In genomic region chr10:75859107-75859746, GRCm38 (mm10) we compare ENCODE assay signal across 9 mouse cellular contexts. TPM values are rescaled to one million over a fixed set of nuclear protein-coding genes. Genes with fewer than 3 reads are reported as not detected.
DNase-seq lines count a peak whose midpoint lies in the region; ATAC-seq and TF ChIP-seq lines count a peak whose summit lies in the region.
"Had no signal": no experiment of that assay in that cellular context is flagged by ENCODE, and none has a peak within 500 bp of the region (broad histone marks: within the 10 kb centered on the region; RNA-seq: fewer than 3 reads in every experiment).

No protein-coding gene starts in this region.

- peaks cover 2% of the 10 kb centered on the region; the same call in 1 of the 2 replicates for H3K4me1 ChIP-seq in intestine, postnatal 0 days (replicated peaks; ENCODE audit: control insufficient read depth, insufficient read depth, low read length)
- H3K4me1 ChIP-seq in lung, postnatal 0 days (ENCODE audit: insufficient read depth, low read depth, low read length), result peaks cover 4% of the 10 kb centered on the region; the same call in 1 of the 2 replicates

- H3K9me3 ChIP-seq in intestine, postnatal 0 days (ENCODE audit: control insufficient read depth), result no peaks in the 10 kb centered on the region
- H3K9me3 ChIP-seq in lung, postnatal 0 days (ENCODE audit: low read length), result no peaks in the 10 kb centered on the region

- H3K9ac ChIP-seq in intestine, postnatal 0 days (ENCODE audit: low read depth, low read length), result peak overlapping the region; percentile 40; the same call in 1 of the 2 replicates
- no peak overlapping the region for H3K9ac ChIP-seq in lung, postnatal 0 days (replicated peaks; ENCODE audit: low read depth)

- no peak for TF ChIP-seq EP300 in lung, postnatal 0 days (IDR thresholded peaks at IDR 0.05)

- H3K36me3 ChIP-seq in intestine, postnatal 0 days (ENCODE audit: control insufficient read depth, insufficient read depth), result peaks cover 7% of the 10 kb centered on the region; the same call in 1 of the 2 replicates
- H3K36me3 ChIP-seq in lung, postnatal 0 days (ENCODE audit: insufficient read depth, low read length), result no peaks in the 10 kb centered on the region
- no peaks in the 10 kb centered on the region; the same call in 1 of the 2 replicates for H3K36me3 ChIP-seq in splenic B cell, adult 2 months (ENCODE audit: control insufficient read depth, insufficient read depth, low read length, poor library complexity, severe bottlenecking)

- H3K4me2 ChIP-seq in intestine, postnatal 0 days (replicated peaks; ENCODE audit: low read depth), result peak overlapping the region; percentile 94
- H3K4me2 ChIP-seq in lung, postnatal 0 days (replicated peaks; ENCODE audit: low read depth, low read length), result peak overlapping the region; percentile 85

- no peak overlapping the region for H3K27ac ChIP-seq in intestine, postnatal 0 days (ENCODE audit: low read depth, low read length)
- 0 out of 2 replicates have a peak overlapping the region, but pooled peaks have one; percentile 71 for H3K27ac ChIP-seq in lung, postnatal 0 days (ENCODE audit: low read length)

- no peak; the same call in 1 of the 2 replicates for ATAC-seq in intestine, postnatal 0 days
- ATAC-seq in lung, postnatal 0 days, result peak; percentile 37

- intact Hi-C loops in left cerebral cortex, postnatal 36 days (cut with DNase I), result no loop called here

- H3K27me3 ChIP-seq in intestine, postnatal 0 days (replicated peaks; ENCODE audit: control insufficient read depth, insufficient read depth, low read length), result no peaks in the 10 kb centered on the region
- no peaks in the 10 kb centered on the region for H3K27me3 ChIP-seq in lung, postnatal 0 days (replicated peaks; ENCODE audit: insufficient read depth, low read length)
- H3K27me3 ChIP-seq in splenic B cell, adult 2 months (ENCODE audit: control insufficient read depth, insufficient read depth, low read length, poor library complexity, severe bottlenecking), result no peaks in the 10 kb centered on the region

- WGBS in intestine, postnatal 0 days, result 1% methylated on average over 27 of the region's 27 CpGs
- 2% methylated on average over 26 of the region's 27 CpGs for WGBS in lung, postnatal 0 days

- DNase-seq in left cerebral cortex, postnatal 36 days (ENCODE audit: low spot score in 2 of 2), result peak; percentile 27 to 30
- DNase-seq in left cerebral cortex, adult 8-10 months (ENCODE audit: low spot score in 2 of 2), result no peak
- DNase-seq in adrenal gland, postnatal 10 days, result peak; percentile 46
- peak; percentile 36 for DNase-seq in fibroblast of lung, adult 2 months (ENCODE audit: low read depth)
- DNase-seq in lung, postnatal 0 days (ENCODE audit: low spot score), result peak; percentile 63
- peak; percentile 48 for DNase-seq in splenic B cell, adult 2 months (ENCODE audit: low read depth, low spot score)
- DNase-seq in spleen, adult 18-20 months, result no peak

- no peak for TF ChIP-seq CTCF in intestine, postnatal 0 days (IDR thresholded peaks at IDR 0.05; ENCODE audit: low read depth)
- TF ChIP-seq CTCF in lung, postnatal 0 days (IDR thresholded peaks at IDR 0.05), result no peak; the same call in 1 of the 2 replicates

- H3K4me3 ChIP-seq in intestine, postnatal 0 days (ENCODE audit: low read depth, low read length), result peak overlapping the region; percentile 58
- H3K4me3 ChIP-seq in lung, postnatal 0 days (ENCODE audit: low read depth, low read length), result peak overlapping the region; percentile 63

RNA-seq across cellular contexts. Expression of gene Mif, which starts 0.8 kb away (rescaled TPM):
- 100 to 1,000 TPM; 506 to 546 TPM for total RNA-seq in left cerebral cortex, postnatal 36 days (2021)
- total RNA-seq in left cerebral cortex, adult 8-10 months (2022), result 100 to 1,000 TPM; 528 to 550 (median 540) TPM
- total RNA-seq in adrenal gland, postnatal 10 days (2021), result 100 to 1,000 TPM; 267 to 281 TPM
- 489 and 529 TPM in 2 replicates for polyA plus RNA-seq in intestine, postnatal 0 days (2015; fragmentation: Nextera tagmentation; extraction: Ambion mirVana)
- 280 and 356 TPM in 2 replicates for polyA plus RNA-seq in lung, postnatal 0 days (2015; fragmentation: Nextera tagmentation; extraction: Ambion mirVana)

RNA-seq across cellular contexts. Expression of gene Gstt2, which starts 22.0 kb away (rescaled TPM):
- total RNA-seq in left cerebral cortex, postnatal 36 days (2021), result 1 to 10 TPM; 4.8 to 5.0 TPM
- total RNA-seq in left cerebral cortex, adult 8-10 months (2022), result 1 to 10 TPM; 4.2 to 6.2 (median 5.2) TPM
- total RNA-seq in adrenal gland, postnatal 10 days (2021), result 10 to 100 TPM; 38.2 to 45.8 TPM
- polyA plus RNA-seq in intestine, postnatal 0 days (2015; fragmentation: Nextera tagmentation; extraction: Ambion mirVana), result 74.4 and 81.5 TPM in 2 replicates
- 40.6 and 44.7 TPM in 2 replicates for polyA plus RNA-seq in lung, postnatal 0 days (2015; fragmentation: Nextera tagmentation; extraction: Ambion mirVana)

RNA-seq across cellular contexts. Expression of gene Derl3, which starts 34.0 kb away (rescaled TPM):
- total RNA-seq in left cerebral cortex, postnatal 36 days (2021), result 1 to 10 TPM; 3.3 to 3.8 TPM
- 1 to 10 TPM; 2.2 to 3.9 (median 2.6) TPM for total RNA-seq in left cerebral cortex, adult 8-10 months (2022)
- total RNA-seq in adrenal gland, postnatal 10 days (2021), result 1 to 10 TPM in 1 of 2 experiments, under 1 TPM in 1; 0.91 to 1.3 TPM
- 2.8 and 3.7 TPM in 2 replicates for polyA plus RNA-seq in intestine, postnatal 0 days (2015; fragmentation: Nextera tagmentation; extraction: Ambion mirVana)
- polyA plus RNA-seq in lung, postnatal 0 days (2015; fragmentation: Nextera tagmentation; extraction: Ambion mirVana), result 1.2 TPM in 2 replicates

RNA-seq across cellular contexts. Expression of gene Gstt4, which starts 36.9 kb away (rescaled TPM):
- not detected for total RNA-seq in left cerebral cortex, postnatal 36 days (2021)
- total RNA-seq in left cerebral cortex, adult 8-10 months (2022), result not detected
- total RNA-seq in adrenal gland, postnatal 10 days (2021), result 1 to 10 TPM in 1 of 2 experiments, under 1 TPM in 1; 0.36 to 1.0 TPM
- polyA plus RNA-seq in intestine, postnatal 0 days (2015; fragmentation: Nextera tagmentation; extraction: Ambion mirVana), result not detected in 2 replicates
- not detected in 2 replicates for polyA plus RNA-seq in lung, postnatal 0 days (2015; fragmentation: Nextera tagmentation; extraction: Ambion mirVana)
- total RNA-seq: heart, postnatal 10 days had no signal

Comparison
In these comparisons a context has a peak if more than half of its experiments do, and no peak if none do; other contexts are left out.
1. DNase-seq: peak in left cerebral cortex, postnatal 36 days (2 of 2), adrenal gland, postnatal 10 days (single experiment), fibroblast of lung, adult 2 months (single experiment), lung, postnatal 0 days (single experiment) and splenic B cell, adult 2 months (single experiment); none in left cerebral cortex, adult 8-10 months (0 of 2) and spleen, adult 18-20 months (0 of 2).
2. RNA of gene Gstt2, which starts 22.0 kb away (total RNA-seq): 38.2 to 45.8 TPM in adrenal gland, postnatal 10 days; 4.2 to 6.2 TPM in left cerebral cortex, adult 8-10 months and 4.8 to 5.0 TPM in left cerebral cortex, postnatal 36 days; every median in the first group is over 4 times any median in the second.